Mouse (Mus musculus): ENCODE results near the gene Glmp.

DNA sequence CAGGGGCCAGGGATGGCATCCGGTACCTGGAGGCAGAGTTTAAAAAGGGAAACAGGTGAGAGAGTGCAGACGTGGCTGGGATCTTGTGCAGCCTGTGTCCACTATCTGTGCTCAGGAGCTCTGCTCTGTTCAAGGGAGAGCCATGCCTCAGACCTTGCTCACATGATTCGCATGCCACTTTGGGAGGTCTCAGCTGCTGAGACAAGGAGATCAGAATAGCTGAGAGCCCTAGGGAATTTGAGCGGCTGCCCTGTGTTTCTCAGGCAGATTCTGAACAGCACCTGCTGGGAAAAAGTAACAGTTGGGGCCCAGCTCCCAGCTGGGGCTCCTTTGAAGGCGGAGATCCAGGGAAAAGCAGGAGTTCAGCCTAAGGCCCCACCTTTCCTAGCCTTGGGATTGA is 34.8 kb downstream of the Glmp start:
- TF ChIP-seq POLR2A (IDR thresholded peaks at IDR 0.05; ENCODE audit: insufficient read depth, low read depth, low read length) (no peak), CTCF (IDR thresholded peaks at IDR 0.05; ENCODE audit: insufficient read depth, low read depth, low read length) (no peak)
